Mouse (Mus musculus): ENCODE results near the gene AK157302. TPM values are rescaled to one million over a fixed set of nuclear protein-coding genes. Genes with fewer than 3 reads are reported as not detected.
A peak's percentile ranks its signal among the peaks of the same experiment; 100 is the strongest.
"Not testable (repeated sequence)": the region's sequence is repeated elsewhere in the genome, so short reads cannot be mapped to it uniquely, and the experiment has no call there.

AK157302 gene
- polyA plus RNA-seq, 1 experiment from 2014 or later, result 0.42 TPM

GRCm38 (mm10) chr13:21472427-21472826 lies 22.6 kb upstream of the AK157302 start:
- Histone ChIP-seq H3K9ac (no peak overlapping the region), H3K4me3 (replicated peaks) (no peak overlapping the region), H3K4me1 (peaks cover 4% of the 10 kb centered on the region; the same call in 1 of the 2 replicates), H3K9me3 (replicated peaks) (no peaks in the 10 kb centered on the region), H3K4me2 (no peak overlapping the region), H3K36me3 (no peaks in the 10 kb centered on the region), H3K27ac (no peak overlapping the region), H3K27me3 (peaks cover 23% of the 10 kb centered on the region)
- 38% methylated on average over 4 of the region's 4 CpGs for WGBS
- ATAC-seq (replicated peaks; ENCODE audit: low FRiP score), result no peak

- H3K4me3 ChIP-seq (replicated peaks), result peak within 1 kb of the TSS; percentile 63
- not testable (repeated sequence) for H3K27me3 ChIP-seq; H3K9me3 ChIP-seq (replicated peaks); H3K36me3 ChIP-seq; H3K4me1 ChIP-seq
- 2% methylated on average over 31 of the region's 31 CpGs for WGBS
- H3K27ac ChIP-seq, result peak within 1 kb of the TSS; percentile 86
- H3K4me2 ChIP-seq, result peak within 1 kb of the TSS; percentile 71
- ATAC-seq (replicated peaks; ENCODE audit: low FRiP score), result peak; percentile 93
- peak within 1 kb of the TSS; percentile 52 for H3K9ac ChIP-seq
Observed at GRCm38 (mm10) chr13:21478759-21479670, 16.0 kb upstream of the AK157302 start, which contains the start of the genes Zkscan4 and Gm10065. Gene Zkscan4 (plus strand): TSS chr13:21478907. Gene Gm10065 (minus strand): TSS chr13:21479441.

DNA sequence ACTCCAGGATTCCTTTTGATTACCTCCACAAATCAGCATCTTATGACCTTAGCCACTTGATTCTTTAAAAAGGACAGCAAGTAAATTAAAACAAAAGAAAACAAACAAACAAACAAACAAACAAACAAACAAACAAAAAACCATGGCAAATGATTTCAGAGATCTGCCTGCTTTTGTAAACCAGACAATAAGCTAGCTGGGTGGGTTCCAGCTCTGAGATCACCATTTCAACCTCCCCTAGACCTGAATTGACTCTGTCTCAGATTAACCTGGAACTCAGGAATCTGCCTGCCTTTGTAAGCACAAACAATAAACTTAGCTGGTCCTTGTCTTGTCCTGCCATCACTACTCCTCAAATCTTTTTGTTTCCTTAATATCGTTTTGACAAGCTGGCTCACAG lies 8.1 kb upstream of the AK157302 start:
- H3K27me3 ChIP-seq, result no peaks in the 10 kb centered on the region
- no peak overlapping the region for H3K9ac ChIP-seq
- peaks cover 16% of the 10 kb centered on the region for H3K36me3 ChIP-seq
- WGBS, result 90% methylated on average over 1 of the region's 1 CpGs
- H3K4me1 ChIP-seq, result no peaks in the 10 kb centered on the region
- H3K9me3 ChIP-seq (replicated peaks), result no peaks in the 10 kb centered on the region
- ATAC-seq (replicated peaks; ENCODE audit: low FRiP score), result no peak
- H3K4me2 ChIP-seq, result no peak overlapping the region
- no peak overlapping the region for H3K4me3 ChIP-seq (replicated peaks)
- H3K27ac ChIP-seq, result no peak overlapping the region

GRCm38 (mm10) chr13:21492847-21493246 lies 2.2 kb upstream of the AK157302 start:
- WGBS, result 87% methylated on average over 5 of the region's 5 CpGs
- Histone ChIP-seq H3K9ac (no peak overlapping the region), H3K27me3 (no peaks in the 10 kb centered on the region)

GRCm38 (mm10) chr13:21501182-21501581 lies 6.2 kb downstream of the AK157302 start, which contains the start of gene Gm11273:
Gene Gm11273 (minus strand): TSS chr13:21501418.
- H3K9me3 ChIP-seq (replicated peaks); H3K36me3 ChIP-seq; H3K9ac ChIP-seq; H3K27me3 ChIP-seq; H3K4me2 ChIP-seq; H3K4me3 ChIP-seq (replicated peaks); H3K27ac ChIP-seq; ATAC-seq (replicated peaks; ENCODE audit: low FRiP score); H3K4me1 ChIP-seq: not testable (repeated sequence)
- WGBS, result 93% methylated on average over 17 of the region's 17 CpGs

More at GRCm38 (mm10) chr13:21492847-21493246, 2.2 kb upstream of the AK157302 start:
- H3K27ac ChIP-seq, result no peak overlapping the region
- no peaks in the 10 kb centered on the region for H3K9me3 ChIP-seq (replicated peaks)
- no peaks in the 10 kb centered on the region for H3K4me1 ChIP-seq
- no peaks in the 10 kb centered on the region for H3K36me3 ChIP-seq
- no peak overlapping the region for H3K4me3 ChIP-seq (replicated peaks)
- ATAC-seq (replicated peaks; ENCODE audit: low FRiP score), result no peak
- no peak overlapping the region for H3K4me2 ChIP-seq

DNA sequence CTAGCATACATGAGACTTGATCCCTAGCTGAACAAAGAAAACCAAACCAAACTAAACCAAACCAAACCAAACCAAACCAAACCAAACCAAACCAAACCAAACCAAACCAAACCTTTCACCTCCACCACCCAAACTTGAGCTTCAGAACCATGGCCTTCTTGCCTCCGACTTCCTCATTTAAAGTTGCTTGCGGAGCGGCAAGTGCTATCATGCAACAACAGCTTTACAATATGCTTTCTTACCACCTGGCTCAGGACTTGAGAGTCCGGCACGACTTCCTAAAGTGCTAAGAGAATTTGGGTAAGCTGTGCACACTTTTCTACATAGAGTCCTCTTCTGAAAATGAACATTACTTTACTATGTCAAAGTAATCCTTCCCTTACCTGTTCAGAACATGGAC lies 7.3 kb downstream of the AK157302 start:
- no peaks in the 10 kb centered on the region for H3K36me3 ChIP-seq
- H3K27me3 ChIP-seq, result no peaks in the 10 kb centered on the region
- H3K4me1 ChIP-seq, result 0 out of 2 replicates have a peak, but pooled peaks cover 4% of the 10 kb centered on the region
- H3K9ac ChIP-seq, result no peak overlapping the region
- WGBS, result 89% methylated on average over 5 of the region's 5 CpGs
- H3K27ac ChIP-seq, result no peak overlapping the region
- ATAC-seq (replicated peaks; ENCODE audit: low FRiP score), result no peak
- H3K4me3 ChIP-seq (replicated peaks), result no peak overlapping the region
- H3K9me3 ChIP-seq (replicated peaks), result no peaks in the 10 kb centered on the region
- no peak overlapping the region for H3K4me2 ChIP-seq

- Histone ChIP-seq H3K27me3 (no peaks in the 10 kb centered on the region), H3K27ac (peak overlapping the region; percentile 88), H3K4me3 (replicated peaks) (peak overlapping the region; percentile 60), H3K9me3 (replicated peaks) (no peaks in the 10 kb centered on the region), H3K36me3 (no peaks in the 10 kb centered on the region), H3K4me2 (peak overlapping the region; percentile 66), H3K9ac (peak overlapping the region; percentile 52), H3K4me1 (0 out of 2 replicates have a peak, but pooled peaks cover 4% of the 10 kb centered on the region)
- WGBS, result under 1% methylated on average over 21 of the region's 21 CpGs
- ATAC-seq (replicated peaks; ENCODE audit: low FRiP score), result peak; percentile 100
Observed at GRCm38 (mm10) chr13:21506221-21506649, 11.2 kb downstream of the AK157302 start.

DNA sequence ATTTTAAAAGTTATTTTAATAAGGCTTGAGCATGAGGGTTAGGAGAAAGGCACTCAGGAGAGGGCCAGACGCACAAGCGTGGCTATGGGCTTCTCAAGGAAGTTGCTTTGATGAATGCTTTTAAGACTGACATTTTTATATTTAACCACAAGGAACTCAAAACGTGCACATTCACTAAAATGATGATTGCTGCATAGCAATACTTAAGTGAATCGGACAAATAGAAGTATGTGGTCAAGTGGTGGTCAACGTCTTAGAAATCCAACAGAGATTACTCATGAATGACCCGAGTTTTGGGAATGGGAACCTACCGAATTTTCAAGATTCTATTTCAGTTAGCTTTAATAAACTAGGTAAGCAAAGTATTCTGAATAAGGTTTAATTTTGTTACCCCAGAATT lies 35.1 kb downstream of the AK157302 start:
- H3K4me3 ChIP-seq (replicated peaks), result peak overlapping the region; percentile 96
- 37% methylated on average over 7 of the region's 7 CpGs for WGBS
- H3K4me2 ChIP-seq, result peak overlapping the region; percentile 68
- H3K4me1 ChIP-seq, result peaks cover 10% of the 10 kb centered on the region
- H3K27ac ChIP-seq, result no peak overlapping the region
- H3K36me3 ChIP-seq, result peaks cover 20% of the 10 kb centered on the region
- no peaks in the 10 kb centered on the region for H3K27me3 ChIP-seq
- ATAC-seq (replicated peaks; ENCODE audit: low FRiP score), result no peak
- H3K9me3 ChIP-seq (replicated peaks), result no peaks in the 10 kb centered on the region
- H3K9ac ChIP-seq, result no peak overlapping the region

- peak; percentile 100 for ATAC-seq (replicated peaks; ENCODE audit: low FRiP score)
- under 1% methylated on average over 39 of the region's 39 CpGs for WGBS
Observed at GRCm38 (mm10) chr13:21530781-21531201, 35.8 kb downstream of the AK157302 start, which contains the start of gene Zkscan8. Gene Zkscan8 (minus strand): TSS chr13:21531120.

DNA sequence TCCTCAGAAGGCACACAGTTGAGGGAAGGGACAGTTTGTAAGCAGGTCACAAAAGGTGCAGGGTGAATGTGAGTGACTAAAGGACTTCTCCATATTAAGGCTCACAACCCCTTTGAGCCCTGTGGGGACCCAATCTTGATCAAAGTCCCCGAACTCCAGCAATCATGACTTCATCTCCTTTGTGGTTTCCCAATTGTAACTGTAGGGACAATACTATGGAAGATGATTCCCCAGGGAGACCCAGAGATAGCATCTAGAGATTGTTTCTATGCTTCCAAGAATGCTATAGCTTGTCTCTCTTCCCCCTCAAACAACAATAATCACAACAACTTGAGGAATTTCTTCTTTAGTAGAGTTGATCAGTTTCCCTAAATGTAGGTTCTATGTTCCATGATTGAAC lies 47.7 kb downstream of the AK157302 start, which contains the start of gene Olfr1366:
TSS of gene Olfr1366 (minus strand) at position 101 of the 400 bp plus-strand sequence.
- H3K27me3 ChIP-seq, result 0 out of 2 replicates have a peak, but pooled peaks cover 4% of the 10 kb centered on the region
- no peaks in the 10 kb centered on the region for H3K9me3 ChIP-seq (replicated peaks)
- no peaks in the 10 kb centered on the region for H3K4me1 ChIP-seq
- H3K4me2 ChIP-seq, result no peak within 1 kb of the TSS
- no peak for ATAC-seq (replicated peaks; ENCODE audit: low FRiP score)
- H3K27ac ChIP-seq, result no peak within 1 kb of the TSS
- no peak within 1 kb of the TSS for H3K4me3 ChIP-seq (replicated peaks)
- WGBS, result 79% methylated on average over 1 of the region's 1 CpGs
- no peaks in the 10 kb centered on the region for H3K36me3 ChIP-seq
- H3K9ac ChIP-seq, result no peak within 1 kb of the TSS

More at GRCm38 (mm10) chr13:21530781-21531201, 35.8 kb downstream of the AK157302 start, which contains the start of gene Zkscan8:
- no peaks in the 10 kb centered on the region for H3K9me3 ChIP-seq (replicated peaks)
- H3K9ac ChIP-seq, result peak within 1 kb of the TSS; percentile 99
- peak within 1 kb of the TSS; percentile 68 for H3K4me2 ChIP-seq
- peaks cover 15% of the 10 kb centered on the region for H3K36me3 ChIP-seq
- peak within 1 kb of the TSS; percentile 96 for H3K27ac ChIP-seq
- H3K27me3 ChIP-seq, result no peaks in the 10 kb centered on the region
- peaks cover 10% of the 10 kb centered on the region for H3K4me1 ChIP-seq
- peak within 1 kb of the TSS; percentile 96 for H3K4me3 ChIP-seq (replicated peaks)
